Mouse (Mus musculus): ENCODE data around the gene Alkbh1.

Gene Alkbh1

GRCm38 (mm10) chr12:87381380-87381682 lies 62.5 kb downstream of the Alkbh1 start:
- in situ Hi-C loops (cut with MboI, MseI): no loop called here

DNA sequence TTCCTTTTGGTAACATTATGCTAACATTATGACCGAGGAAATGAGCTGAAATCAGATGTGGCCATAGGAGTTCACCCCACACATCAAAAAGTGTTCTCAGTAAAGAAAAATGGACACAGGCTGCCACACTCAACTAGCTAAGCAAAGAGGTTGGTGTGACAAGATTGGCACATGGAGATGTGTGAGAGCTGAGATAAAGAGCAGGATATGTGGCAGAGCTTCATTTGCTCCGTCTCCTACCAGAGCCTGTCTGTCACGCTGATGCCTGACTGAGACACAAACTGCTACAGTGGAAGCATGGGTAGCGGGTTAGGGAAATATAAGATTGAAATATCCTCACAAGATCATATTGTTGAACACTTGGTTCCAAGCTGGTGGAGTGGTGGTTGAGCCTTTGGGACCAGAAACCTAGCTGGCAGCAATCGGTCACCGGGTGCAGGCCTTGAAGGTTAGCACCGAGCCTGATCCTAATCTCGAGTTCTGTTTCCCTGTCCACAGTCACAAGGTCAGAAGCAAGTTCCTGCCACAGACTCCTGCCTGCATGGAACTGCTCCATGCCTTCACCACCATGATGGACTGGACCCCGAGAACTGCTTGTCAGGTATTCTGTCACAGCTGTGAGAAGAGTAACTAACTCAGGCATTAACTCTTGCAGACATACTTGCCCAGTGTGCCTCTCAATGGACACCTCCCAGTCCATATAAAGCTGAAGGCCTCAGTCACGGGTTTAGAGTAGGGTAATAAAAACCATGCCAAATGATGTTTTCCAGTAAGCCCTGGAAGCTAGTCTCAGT lies 63.0 kb downstream of the Alkbh1 start:
- in situ Hi-C loops (cut with MboI, MseI): no loop called here

- in situ Hi-C loops (cut with MboI, MseI): no loop called here
These were observed 64.3 kb downstream of the Alkbh1 start for GRCm38 (mm10) chr12:87379496-87379895.
